Mouse (Mus musculus) MEL (cell line): ENCODE measurements at regions not wholly inside any gene's neighbourhood (a gene's known extent, or its start where the extent isn't known, plus 50 kb on each side); places are given as distances from the start of the nearest gene placed in this dataset.

Source experiments
- DNase-seq: peaks from one replicate; pipeline ENCODE4 v3.0.0; 2011; ENCODE audit warnings: low read depth, low spot score
- H3K27ac ChIP-seq: 2 replicates; pipeline ENCODE4 v1.5.1; 2012; ENCODE audit warnings: low read depth, mild to moderate bottlenecking, control low read depth, low read length, moderate library complexity; ENCODE audit not compliant: control insufficient read depth
- H3K27me3 ChIP-seq, 2 experiments: fragments of 150-350 bp in 1 of 2; sonication (generic) in 1 of 2; 2 replicates each; pipeline ENCODE4 v1.6.1; 2012; ENCODE audit warnings: low read length in 2 of 2, mild to moderate bottlenecking in 2 of 2, improper control_type of control experiment in 1 of 2, moderate library complexity in 1 of 2; ENCODE audit not compliant: insufficient read depth in 2 of 2, control insufficient read depth in 1 of 2
- H3K36me3 ChIP-seq, 2 experiments: 2 replicates each; pipeline ENCODE4 v1.6.1; 2012 to 2014; ENCODE audit warnings: low read length in 2 of 2, improper control_type of control experiment in 1 of 2, inconsistent platforms in 1 of 2, mild to moderate bottlenecking in 1 of 2; ENCODE audit not compliant: insufficient read depth in 2 of 2, control insufficient read depth in 1 of 2
- H3K4me1 ChIP-seq, 2 experiments: fragments of 150-350 bp in 1 of 2; sonication (generic) in 1 of 2; 2 replicates each; pipeline ENCODE4 v1.6.1; 2012; ENCODE audit warnings: low read length in 2 of 2, improper control_type of control experiment in 1 of 2, mild to moderate bottlenecking in 1 of 2; ENCODE audit not compliant: insufficient read depth in 2 of 2, control insufficient read depth in 1 of 2
- H3K4me3 ChIP-seq, 2 experiments: fragments of 150-350 bp in 1 of 2; sonication (generic) in 1 of 2; 2 replicates each; pipeline ENCODE4 v1.5.1; 2012; ENCODE audit warnings: low read depth in 2 of 2, low read length in 2 of 2, mild to moderate bottlenecking in 2 of 2, moderate library complexity in 2 of 2, control low read depth in 1 of 2, improper control_type of control experiment in 1 of 2; ENCODE audit not compliant: control insufficient read depth in 1 of 2, insufficient read depth in 1 of 2
- H3K79me2 ChIP-seq: 2 replicates; pipeline ENCODE4 v1.6.1; 2012; ENCODE audit warnings: mild to moderate bottlenecking, low read length, moderate library complexity; ENCODE audit not compliant: control insufficient read depth, poor library complexity, insufficient read depth
- H3K9ac ChIP-seq: 2 replicates; pipeline ENCODE4 v1.6.1; 2012; ENCODE audit warnings: low read depth, mild to moderate bottlenecking, control low read depth, low read length, moderate library complexity; ENCODE audit not compliant: control insufficient read depth, poor library complexity, severe bottlenecking
- H3K9me3 ChIP-seq: fragments of 150-350 bp; sonication (generic); replicated peaks from 2 replicates; pipeline ENCODE4 v1.6.1; 2012; ENCODE audit warnings: mild to moderate bottlenecking, low read length, improper control_type of control experiment, moderate library complexity; ENCODE audit not compliant: insufficient read depth
- BHLHE40 ChIP-seq: IDR thresholded peaks from 2 replicates; pipeline ENCODE4 v1.6.1; 2012; ENCODE audit warnings: low read depth, mild to moderate bottlenecking, inconsistent platforms, low read length, improper control_type of control experiment, borderline replicate concordance
- CHD2 ChIP-seq: IDR thresholded peaks from 2 replicates; pipeline ENCODE4 v1.6.1; 2011; ENCODE audit warnings: low read length, improper control_type of control experiment
- ELF1 ChIP-seq: IDR thresholded peaks from 2 replicates; pipeline ENCODE4 v1.6.1; 2014; ENCODE audit warnings: low read depth, mild to moderate bottlenecking, inconsistent platforms, low read length, improper control_type of control experiment, moderate library complexity
- EP300 ChIP-seq, 2 experiments: IDR thresholded peaks; 2 replicates each; pipeline ENCODE4 v1.6.1; 2011; ENCODE audit warnings: improper control_type of control experiment in 2 of 2, low read length in 2 of 2, low read depth in 1 of 2, mild to moderate bottlenecking in 1 of 2
- ETS1 ChIP-seq: IDR thresholded peaks from 2 replicates; pipeline ENCODE4 v1.6.1; 2012; ENCODE audit warnings: low read depth, mild to moderate bottlenecking, inconsistent platforms, low read length, improper control_type of control experiment, moderate library complexity
- GABPA ChIP-seq: IDR thresholded peaks from 2 replicates; pipeline ENCODE4 v1.6.1; 2012; ENCODE audit warnings: low read depth, mild to moderate bottlenecking, inconsistent platforms, low read length, improper control_type of control experiment, moderate library complexity
- GATA1 ChIP-seq: IDR thresholded peaks from 2 replicates; pipeline ENCODE4 v1.6.1; 2011; ENCODE audit warnings: low read depth, low read length, improper control_type of control experiment
- JUND ChIP-seq: IDR thresholded peaks from 2 replicates; pipeline ENCODE4 v1.6.1; 2011; ENCODE audit warnings: low read depth, mild to moderate bottlenecking, improper control_type of control experiment, low read length
- KAT2A ChIP-seq: conservative IDR thresholded peaks from 2 replicates; pipeline ENCODE4 v1.6.1; 2012; ENCODE audit warnings: low read depth, low read length, improper control_type of control experiment, inconsistent platforms
- MAX ChIP-seq: IDR thresholded peaks from 2 replicates; pipeline ENCODE4 v1.6.1; 2011; ENCODE audit warnings: low read length, improper control_type of control experiment
- MAZ ChIP-seq: IDR thresholded peaks from 2 replicates; pipeline ENCODE4 v1.6.1; 2012; ENCODE audit warnings: low read depth, mild to moderate bottlenecking, inconsistent platforms, low read length, improper control_type of control experiment
- MYC ChIP-seq: IDR thresholded peaks from 2 replicates; pipeline ENCODE4 v1.6.1; 2011; ENCODE audit warnings: low read depth, mild to moderate bottlenecking, low read length, improper control_type of control experiment, moderate library complexity
- NRF1 ChIP-seq: IDR thresholded peaks from 2 replicates; pipeline ENCODE4 v1.6.1; 2014; ENCODE audit warnings: low read depth, mild to moderate bottlenecking, inconsistent platforms, low read length, improper control_type of control experiment, moderate library complexity; ENCODE audit not compliant: poor library complexity, insufficient read depth, severe bottlenecking
- POLR2AphosphoS2 ChIP-seq: IDR thresholded peaks from 2 replicates; pipeline ENCODE4 v1.6.1; 2011; ENCODE audit warnings: low read length, improper control_type of control experiment
- RAD21 ChIP-seq: IDR thresholded peaks from 2 replicates; pipeline ENCODE4 v1.6.1; 2011; ENCODE audit warnings: mild to moderate bottlenecking, low read depth, low read length, improper control_type of control experiment
- RCOR1 ChIP-seq: IDR thresholded peaks from 2 replicates; pipeline ENCODE4 v1.6.1; 2012; ENCODE audit warnings: low read depth, mild to moderate bottlenecking, inconsistent platforms, low read length, improper control_type of control experiment
- USF2 ChIP-seq, 2 experiments: IDR thresholded peaks; 2 replicates each; pipeline ENCODE4 v1.6.1; 2011 to 2012; ENCODE audit warnings: improper control_type of control experiment in 2 of 2, low read length in 2 of 2, borderline replicate concordance in 1 of 2, inconsistent platforms in 1 of 2, low read depth in 1 of 2, mild to moderate bottlenecking in 1 of 2; ENCODE audit not compliant: insufficient read depth in 1 of 2
- ZC3H11A ChIP-seq: IDR thresholded peaks from 2 replicates; pipeline ENCODE4 v1.6.1; 2012; ENCODE audit warnings: low read depth, mild to moderate bottlenecking, inconsistent platforms, low read length, improper control_type of control experiment
- ZKSCAN1 ChIP-seq: IDR thresholded peaks from 2 replicates; pipeline ENCODE4 v1.6.1; 2012; ENCODE audit warnings: low read depth, mild to moderate bottlenecking, inconsistent platforms, low read length, improper control_type of control experiment, moderate library complexity
- ZNF384 ChIP-seq: IDR thresholded peaks from 2 replicates; pipeline ENCODE4 v1.6.1; 2012; ENCODE audit warnings: low read depth, mild to moderate bottlenecking, inconsistent platforms, low read length, improper control_type of control experiment

- H3K27ac ChIP-seq, result no peak overlapping the region
- TF ChIP-seq BHLHE40 (no peak), ZKSCAN1 (no peak), ZNF384 (no peak), MAZ (no peak), EP300 (IDR thresholded peaks at IDR 0.05; ENCODE audit: low read depth in 1 of 2, low read length in 2 of 2) (no peak), MYC (no peak), USF2 (IDR thresholded peaks at IDR 0.05; ENCODE audit: borderline replicate concordance in 1 of 2, insufficient read depth in 1 of 2, low read depth in 1 of 2, low read length in 2 of 2) (no peak), ETS1 (no peak), RCOR1 (no peak), RAD21 (no peak), ELF1 (no peak), POLR2AphosphoS2 (no peak), CHD2 (no peak), ZC3H11A (no peak), JUND (no peak), GATA1 (no peak)
- no peak for DNase-seq
- H3K9me3 ChIP-seq, result no peaks in the 10 kb centered on the region
- H3K9ac ChIP-seq, result no peak overlapping the region
- no peaks in the 10 kb centered on the region for H3K36me3 ChIP-seq
- H3K4me1 ChIP-seq, result no peaks in the 10 kb centered on the region
- H3K79me2 ChIP-seq, result no peaks in the 10 kb centered on the region
- no peak overlapping the region for H3K4me3 ChIP-seq
- no peaks in the 10 kb centered on the region; a peak in 1 of 4 replicates for H3K27me3 ChIP-seq
Measured at GRCm38 (mm10) chr10:117536769-117537599, 92.3 kb upstream of the Cpm start.

GRCm38 (mm10) chr10:117535843-117536242, 93.5 kb upstream of the Cpm start:
- no peaks in the 10 kb centered on the region for H3K79me2 ChIP-seq

More at GRCm38 (mm10) chr10:117535843-117536242, 93.5 kb upstream of the Cpm start:
- H3K27ac ChIP-seq, result no peak overlapping the region
- TF ChIP-seq NRF1 (no peak), GABPA (no peak), POLR2AphosphoS2 (no peak), ZKSCAN1 (no peak), ELF1 (no peak), KAT2A (no peak), ETS1 (no peak), RAD21 (no peak), ZNF384 (no peak), MYC (no peak), MAX (no peak)
- no peaks in the 10 kb centered on the region; a peak in 1 of 4 replicates for H3K27me3 ChIP-seq
- H3K36me3 ChIP-seq, result no peaks in the 10 kb centered on the region
- DNase-seq, result no peak
- no peaks in the 10 kb centered on the region for H3K9me3 ChIP-seq
- H3K4me1 ChIP-seq, result no peaks in the 10 kb centered on the region
- H3K9ac ChIP-seq, result no peak overlapping the region
- H3K4me3 ChIP-seq, result no peak overlapping the region
